Mouse (Mus musculus) liver, embryonic 14.5 days (tissue): ENCODE measurements at regions not wholly inside any gene's neighbourhood (a gene's known extent, or its start where the extent isn't known, plus 50 kb on each side); places are given as distances from the start of the nearest gene placed in this dataset.

Experiments
- ATAC-seq: fragments of 200-750 bp; cut with Nextera tagmentation; 2 replicates; pipeline ENCODE4 v1.8.0; 2017; ENCODE audit warnings: moderate number of reproducible peaks, mild to moderate bottlenecking, moderate library complexity; ENCODE audit not compliant: insufficient read depth
- DNase-seq, 3 experiments: peaks; one replicate each; pipeline ENCODE4 v3.0.0-alpha.2; 2012 to 2013; ENCODE audit warnings: low read depth in 3 of 3, low spot score in 3 of 3
- H3K27ac ChIP-seq: fragments of 300-500 bp; sonication (generic); 2 replicates; pipeline ENCODE4 v1.5.1; 2014; ENCODE audit warnings: moderate library complexity, mild to moderate bottlenecking, control low read depth, inconsistent platforms
- H3K27me3 ChIP-seq: fragments of 300-500 bp; sonication (generic); 2 replicates; pipeline ENCODE4 v1.6.1; 2014; ENCODE audit warnings: mild to moderate bottlenecking, low read length, moderate library complexity; ENCODE audit not compliant: control insufficient read depth, insufficient read depth
- H3K36me3 ChIP-seq: fragments of 300-500 bp; sonication (generic); replicated peaks from 2 replicates; pipeline ENCODE4 v1.6.1; 2014; ENCODE audit warnings: low read depth; ENCODE audit not compliant: control insufficient read depth, insufficient read depth
- H3K4me1 ChIP-seq, 2 experiments: fragments of 200-500 bp in 1 of 2; fragments of 300-500 bp in 1 of 2; sonication (generic) in 1 of 2; replicated peaks; 2 replicates each; pipeline ENCODE4 v1.6.1; 2012 to 2014; ENCODE audit warnings: antibody characterized with exemption in 1 of 2, inconsistent platforms in 1 of 2, low read length in 1 of 2; ENCODE audit not compliant: control insufficient read depth in 2 of 2, insufficient read depth in 2 of 2
- H3K4me2 ChIP-seq: fragments of 300-500 bp; sonication (generic); 2 replicates; pipeline ENCODE4 v1.6.1; 2014; ENCODE audit warnings: low read depth, mild to moderate bottlenecking, control low read depth, moderate library complexity
- H3K4me3 ChIP-seq, 2 experiments: fragments of 200-500 bp in 1 of 2; fragments of 300-500 bp in 1 of 2; sonication (generic) in 1 of 2; 2 replicates each; pipeline ENCODE4 v1.5.1; 2012 to 2014; ENCODE audit warnings: low read depth in 2 of 2, low read length in 2 of 2, mild to moderate bottlenecking in 2 of 2, control low read depth in 1 of 2, inconsistent platforms in 1 of 2, moderate library complexity in 1 of 2; ENCODE audit not compliant: insufficient read depth in 1 of 2
- H3K9ac ChIP-seq: fragments of 300-500 bp; sonication (generic); replicated peaks from 2 replicates; pipeline ENCODE4 v1.6.1; 2014; ENCODE audit warnings: mild to moderate bottlenecking, control low read depth, moderate library complexity
- H3K9me3 ChIP-seq: fragments of 300-500 bp; sonication (generic); 2 replicates; pipeline ENCODE4 v1.6.1; 2016; ENCODE audit warnings: low read length, mixed read lengths; ENCODE audit not compliant: control insufficient read depth
- CTCF ChIP-seq: IDR thresholded peaks from 2 replicates; pipeline ENCODE4 v1.5.1; 2016; ENCODE audit warnings: antibody characterized with exemption, low read depth, control low read depth
- EP300 ChIP-seq: IDR thresholded peaks from 2 replicates; pipeline ENCODE4 v1.6.1; 2016; ENCODE audit warnings: antibody characterized with exemption, low read depth
- WGBS: fragments of 180-500 bp; shearing (Covaris S2); extraction: QIAGEN DNeasy Blood & Tissue Kit; methylation state at CpG from one replicate; pipeline ENCODE4 v1.1.7; 2014; ENCODE audit not compliant: insufficient replicate concordance; 5-methylcytosine and 5-hydroxymethylcytosine counted together

- no peaks in the 10 kb centered on the region for H3K4me1 ChIP-seq
- H3K9ac ChIP-seq = no peak overlapping the region
- H3K9me3 ChIP-seq = no peaks in the 10 kb centered on the region
- no peak overlapping the region for H3K27ac ChIP-seq
- no peak for DNase-seq
- no peak overlapping the region for H3K4me2 ChIP-seq
- no peak overlapping the region for H3K4me3 ChIP-seq
- H3K36me3 ChIP-seq = no peaks in the 10 kb centered on the region
- no peaks in the 10 kb centered on the region for H3K27me3 ChIP-seq
- ATAC-seq = no peak
- TF ChIP-seq CTCF (no peak), EP300 (no peak)
These were observed 420.8 kb upstream of the Lcorl start for GRCm38 (mm10) chr5:46278190-46278589.

GRCm38 (mm10) chr5:46256730-46257129 lies 399.3 kb upstream of the Lcorl start:
- Histone ChIP-seq H3K27ac (no peak overlapping the region), H3K4me3 (no peak overlapping the region), H3K36me3 (no peaks in the 10 kb centered on the region), H3K9me3 (no peaks in the 10 kb centered on the region), H3K27me3 (no peaks in the 10 kb centered on the region), H3K4me2 (no peak overlapping the region), H3K9ac (no peak overlapping the region), H3K4me1 (no peaks in the 10 kb centered on the region)
- 62% methylated on average over 6 of the region's 6 CpGs for WGBS
- DNase-seq = no peak
- no peak for ATAC-seq
- no peak for TF ChIP-seq EP300
- TF ChIP-seq CTCF = no peak

- TF ChIP-seq EP300 (no peak), CTCF (no peak)
- DNase-seq = no peak
- Histone ChIP-seq H3K9me3 (no peaks in the 10 kb centered on the region), H3K4me2 (no peak overlapping the region), H3K36me3 (no peaks in the 10 kb centered on the region), H3K4me1 (no peaks in the 10 kb centered on the region), H3K27ac (no peak overlapping the region), H3K4me3 (no peak overlapping the region), H3K9ac (no peak overlapping the region), H3K27me3 (no peaks in the 10 kb centered on the region)
- ATAC-seq = no peak
These were observed 396.5 kb upstream of the Lcorl start for GRCm38 (mm10) chr5:46253940-46254339.

GRCm38 (mm10) chr5:46235364-46236067 lies 378.1 kb upstream of the Lcorl start:
- Histone ChIP-seq H3K4me1 (no peaks in the 10 kb centered on the region), H3K9me3 (no peaks in the 10 kb centered on the region), H3K4me3 (no peak overlapping the region), H3K27me3 (no peaks in the 10 kb centered on the region), H3K9ac (no peak overlapping the region), H3K36me3 (no peaks in the 10 kb centered on the region), H3K4me2 (no peak overlapping the region), H3K27ac (no peak overlapping the region)
- no peak for ATAC-seq
- TF ChIP-seq EP300 = no peak
- TF ChIP-seq CTCF = no peak
- DNase-seq = no peak
- 55% methylated on average over 5 of the region's 5 CpGs for WGBS

GRCm38 (mm10) chr5:46232780-46233179 lies 375.4 kb upstream of the Lcorl start:
- Histone ChIP-seq H3K36me3 (no peaks in the 10 kb centered on the region), H3K9ac (no peak overlapping the region), H3K9me3 (no peaks in the 10 kb centered on the region), H3K27ac (no peak overlapping the region), H3K27me3 (no peaks in the 10 kb centered on the region), H3K4me2 (no peak overlapping the region), H3K4me1 (no peaks in the 10 kb centered on the region), H3K4me3 (no peak overlapping the region)
- no peak for DNase-seq
- no peak for TF ChIP-seq EP300
- no peak for TF ChIP-seq CTCF
- ATAC-seq = no peak
